Mouse (Mus musculus) liver, adult 2 months (tissue): ENCODE measurements at regions not wholly inside any gene's neighbourhood (a gene's known extent, or its start where the extent isn't known, plus 50 kb on each side); places are given as distances from the start of the nearest gene placed in this dataset.

Experiments used
- CTCF ChIP-seq: fragments of 200-500 bp; IDR thresholded peaks from 2 replicates; pipeline ENCODE4 v1.5.1; 2011; ENCODE audit warnings: low read depth, low read length, control low read depth
- POLR2A ChIP-seq: fragments of 200-500 bp; IDR thresholded peaks from 2 replicates; pipeline ENCODE4 v1.6.1; 2011; ENCODE audit warnings: low read length, control low read depth; ENCODE audit not compliant: insufficient read depth; ENCODE audit errors: extremely low read depth

GRCm38 (mm10) chr13:88651036-88651435 lies 170.2 kb upstream of the Edil3 start:
- no peak for TF ChIP-seq POLR2A
- no peak for TF ChIP-seq CTCF
